Mouse (Mus musculus) spleen, adult 2 months (tissue): ENCODE data around the gene Nav3.

Experiments used
- CTCF ChIP-seq: fragments of 200-500 bp; IDR thresholded peaks from 2 replicates; pipeline ENCODE4 v1.5.1; 2011; ENCODE audit warnings: mild to moderate bottlenecking, inconsistent platforms; ENCODE audit not compliant: insufficient read depth, insufficient read length, insufficient replicate concordance; ENCODE audit errors: extremely low read depth
- POLR2A ChIP-seq: fragments of 200-500 bp; IDR thresholded peaks from 2 replicates; pipeline ENCODE4 v1.6.1; 2011; ENCODE audit warnings: low read depth, low read length, inconsistent platforms

- TF ChIP-seq CTCF (no peak), POLR2A (no peak)
Measured at GRCm38 (mm10) chr10:109974177-109974576, 481.8 kb downstream of the Nav3 start.
